Mouse (Mus musculus) frontal cortex, postnatal 25 days (tissue): ENCODE data around the gene Lrrc74b.

ENCODE experiments used
- DNase-seq, 2 experiments: peaks; one replicate each; pipeline ENCODE4 v3.0.0; 2022; ENCODE audit warnings: low spot score in 2 of 2

Gene Lrrc74b

GRCm38 (mm10) chr16:17499249-17499883, 61.7 kb downstream of the Lrrc74b start:
- no peak for DNase-seq

GRCm38 (mm10) chr16:17496499-17497305, 64.3 kb downstream of the Lrrc74b start:
- peak; percentile 65 to 80 for DNase-seq
